Mouse (Mus musculus) olfactory bulb, adult 2 months (tissue): ENCODE measurements around the gene Oprm1. TPM values are rescaled to one million over a fixed set of nuclear protein-coding genes. Genes with fewer than 3 reads are reported as not detected.

Experiments used
- H3K27ac ChIP-seq: fragments of 200-500 bp; 2 replicates; pipeline ENCODE4 v1.5.1; 2012; ENCODE audit warnings: low read depth, low read length; ENCODE audit not compliant: insufficient read depth
- H3K4me1 ChIP-seq: fragments of 200-500 bp; 2 replicates; pipeline ENCODE4 v1.6.1; 2012; ENCODE audit warnings: low read length; ENCODE audit not compliant: control insufficient read depth, insufficient read depth
- H3K4me3 ChIP-seq: fragments of 200-500 bp; 2 replicates; pipeline ENCODE4 v1.5.1; 2012; ENCODE audit warnings: mild to moderate bottlenecking, low read depth, low read length, moderate library complexity; ENCODE audit not compliant: insufficient read depth
- CTCF ChIP-seq: fragments of 200-500 bp; IDR thresholded peaks from 2 replicates; pipeline ENCODE4 v1.5.1; 2012; ENCODE audit warnings: low read depth, mild to moderate bottlenecking, low read length, moderate library complexity; ENCODE audit not compliant: insufficient read depth
- POLR2A ChIP-seq: fragments of 200-500 bp; IDR thresholded peaks from 2 replicates; pipeline ENCODE4 v1.6.1; 2012; ENCODE audit warnings: mild to moderate bottlenecking, low read depth, low read length, moderate library complexity; ENCODE audit not compliant: insufficient read depth
- WGBS: fragments of 180-500 bp; shearing (Covaris S2); methylation state at CpG from one replicate; pipeline ENCODE4 v1.1.7; 2018; 5-methylcytosine and 5-hydroxymethylcytosine counted together
- polyA plus RNA-seq: library from polyadenylated mRNA; stranded (reverse); fragments of >200 nt; gene quantifications from 2 replicates; pipeline ENCODE4 v1.2.4, GENCODE M21; 2012; ENCODE audit warnings: low replicate concordance; ENCODE audit not compliant: missing spikeins, insufficient read depth, insufficient read length

Oprm1 gene
- polyA plus RNA-seq, 1 experiment, result not detected

- H3K27ac ChIP-seq, result peak overlapping the region; percentile 18; the same call in 1 of the 2 replicates
- 24% methylated on average over 5 of the region's 5 CpGs for WGBS
Measured at GRCm38 (mm10) chr10:6889640-6890245, 131.4 kb downstream of the Oprm1 start.

GRCm38 (mm10) chr10:6890348-6891009 lies 132.2 kb downstream of the Oprm1 start:
- H3K4me1 ChIP-seq, result peaks cover 7% of the 10 kb centered on the region; the same call in 1 of the 2 replicates
- 50% methylated on average over 5 of the region's 5 CpGs for WGBS

More at GRCm38 (mm10) chr10:6889640-6890245, 131.4 kb downstream of the Oprm1 start:
- TF ChIP-seq CTCF, result no peak
- no peak for TF ChIP-seq POLR2A
- no peak overlapping the region for H3K4me3 ChIP-seq
- peaks cover 7% of the 10 kb centered on the region; the same call in 1 of the 2 replicates for H3K4me1 ChIP-seq

GRCm38 (mm10) chr10:6895796-6896195 lies 137.5 kb downstream of the Oprm1 start:
- peak overlapping the region; percentile 72 for H3K27ac ChIP-seq
- peaks cover 9% of the 10 kb centered on the region for H3K4me1 ChIP-seq
- 31% methylated on average over 3 of the region's 3 CpGs for WGBS
- no peak for TF ChIP-seq POLR2A
- TF ChIP-seq CTCF, result no peak
- H3K4me3 ChIP-seq, result no peak overlapping the region

More at GRCm38 (mm10) chr10:6890348-6891009, 132.2 kb downstream of the Oprm1 start:
- no peak for TF ChIP-seq POLR2A
- TF ChIP-seq CTCF, result no peak
- Histone ChIP-seq H3K4me3 (no peak overlapping the region), H3K27ac (peak overlapping the region; percentile 18; the same call in 1 of the 2 replicates)

DNA sequence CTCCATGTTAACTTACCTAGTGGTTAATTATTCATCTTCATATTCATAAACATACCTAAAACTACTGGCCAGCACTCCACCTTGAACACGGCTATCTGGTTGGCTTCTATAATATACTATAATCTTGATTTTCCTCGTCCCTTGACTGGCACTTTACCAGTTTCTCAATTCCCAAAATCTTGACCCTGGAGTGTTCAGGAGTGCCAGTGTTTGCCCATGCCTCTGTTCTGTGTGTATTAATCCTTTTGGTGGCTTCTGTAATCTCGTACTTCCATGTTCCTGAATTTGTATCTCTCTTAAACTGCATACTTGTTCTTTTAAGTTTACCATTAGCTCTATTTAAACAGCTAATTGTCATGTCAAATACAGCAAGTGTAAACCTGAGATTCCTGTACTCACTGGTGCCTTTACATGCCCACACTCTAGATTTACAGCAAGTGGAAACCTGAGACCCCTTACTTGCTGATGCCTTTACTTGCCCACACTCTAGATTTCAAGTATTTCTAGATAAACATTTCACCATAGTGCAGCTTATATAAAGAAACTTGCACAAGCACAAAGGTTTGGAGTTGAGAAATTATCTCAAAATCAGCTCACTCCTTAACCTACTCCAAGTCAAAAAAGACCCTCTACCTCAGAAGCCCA lies 138.5 kb downstream of the Oprm1 start:
- TF ChIP-seq POLR2A (no peak), CTCF (no peak)
- WGBS, result 73% methylated on average over 3 of the region's 3 CpGs
- Histone ChIP-seq H3K4me1 (peaks cover 9% of the 10 kb centered on the region), H3K4me3 (no peak overlapping the region), H3K27ac (peak overlapping the region; percentile 72)

GRCm38 (mm10) chr10:6900126-6900525 lies 141.8 kb downstream of the Oprm1 start:
- TF ChIP-seq CTCF (no peak), POLR2A (no peak)
- H3K4me3 ChIP-seq, result no peak overlapping the region
- peaks cover 11% of the 10 kb centered on the region for H3K4me1 ChIP-seq
- peak overlapping the region; percentile 58 for H3K27ac ChIP-seq
- 30% methylated on average over 4 of the region's 4 CpGs for WGBS

- peaks cover 5% of the 10 kb centered on the region for H3K4me1 ChIP-seq
- 78% methylated on average over 3 of the region's 3 CpGs for WGBS
- TF ChIP-seq CTCF (no peak), POLR2A (no peak)
- H3K4me3 ChIP-seq, result no peak overlapping the region
- H3K27ac ChIP-seq, result no peak overlapping the region
Measured at GRCm38 (mm10) chr10:6901819-6902393, 143.6 kb downstream of the Oprm1 start.

DNA sequence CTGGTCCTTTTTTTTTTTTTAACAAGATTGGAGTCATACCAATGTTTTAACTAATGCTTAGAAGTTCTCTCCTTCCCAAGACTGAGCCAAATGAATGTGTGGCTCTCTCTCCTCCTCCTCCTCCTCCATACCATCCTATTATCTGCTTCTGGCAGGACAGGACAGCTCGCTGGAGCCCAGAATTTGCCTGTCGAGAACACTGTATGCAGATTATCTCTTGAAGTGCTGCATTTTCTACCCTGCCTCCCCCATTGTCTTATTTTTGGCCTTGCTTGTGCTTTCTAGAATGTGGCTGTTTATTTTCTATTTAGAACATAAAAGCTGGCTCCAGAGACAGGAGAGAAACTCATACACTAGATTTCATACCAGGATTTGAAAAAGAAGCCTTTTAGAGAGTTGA lies 151.5 kb downstream of the Oprm1 start:
- WGBS, result 18% methylated on average over 2 of the region's 2 CpGs
- peaks cover 6% of the 10 kb centered on the region for H3K4me1 ChIP-seq
- no peak for TF ChIP-seq CTCF
- no peak for TF ChIP-seq POLR2A
- no peak overlapping the region for H3K4me3 ChIP-seq
- peak overlapping the region; percentile 95 for H3K27ac ChIP-seq

DNA sequence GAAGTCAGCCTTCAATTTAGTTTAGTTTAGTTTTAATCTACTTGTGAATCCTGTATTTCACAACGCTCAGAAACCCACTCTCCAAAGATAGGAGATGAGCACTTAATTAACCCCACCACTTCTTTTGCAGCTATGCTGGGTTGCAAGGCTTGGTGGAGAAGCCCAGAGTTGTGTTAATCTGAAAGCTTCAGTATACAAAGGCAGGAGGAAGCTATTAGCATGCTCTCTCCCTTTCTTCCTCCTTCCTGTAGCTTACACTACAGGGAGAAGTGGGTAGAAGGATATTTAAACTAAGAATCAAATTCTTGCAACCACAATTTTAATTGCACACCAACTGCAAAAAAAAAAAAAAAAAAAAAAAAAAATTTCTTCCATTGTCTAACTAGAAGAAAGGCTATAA lies 157.7 kb downstream of the Oprm1 start:
- TF ChIP-seq CTCF, result no peak
- TF ChIP-seq POLR2A, result no peak
- Histone ChIP-seq H3K4me1 (no peaks in the 10 kb centered on the region), H3K4me3 (no peak overlapping the region), H3K27ac (peak overlapping the region; percentile 84; the same call in 1 of the 2 replicates)
- WGBS, result 18% methylated on average over 1 of the region's 1 CpGs

GRCm38 (mm10) chr10:6916545-6917257 lies 158.4 kb downstream of the Oprm1 start:
- 5% methylated on average over 6 of the region's 6 CpGs for WGBS
- TF ChIP-seq CTCF, result no peak
- TF ChIP-seq POLR2A, result no peak
- no peaks in the 10 kb centered on the region for H3K4me1 ChIP-seq
- peak overlapping the region; percentile 91 for H3K27ac ChIP-seq
- no peak overlapping the region for H3K4me3 ChIP-seq
